Mouse (Mus musculus) embryo, embryonic 9.5 days (tissue): Measurements from ENCODE around the gene Cox14.
"Not testable (repeated sequence)": the region's sequence is repeated elsewhere in the genome, so short reads cannot be mapped to it uniquely, and the experiment has no call there.

Source experiments
- DNase-seq: peaks from one replicate; pipeline ENCODE4 v3.0.0-alpha.2; 2017; ENCODE audit errors: extremely low spot score

Gene Cox14

GRCm38 (mm10) chr15:99727039-99727438 lies 1.6 kb downstream of the Cox14 start:
- not testable (repeated sequence) for DNase-seq

- no peak for DNase-seq
These were observed 2.1 kb downstream of the Cox14 start for GRCm38 (mm10) chr15:99727525-99727924.

- DNase-seq, result no peak
These were observed 2.8 kb downstream of the Cox14 start for GRCm38 (mm10) chr15:99728211-99728610.

- no peak for DNase-seq
These were observed 3.8 kb downstream of the Cox14 start for GRCm38 (mm10) chr15:99729056-99729783.

- DNase-seq, result no peak
These were observed 5.7 kb downstream of the Cox14 start for GRCm38 (mm10) chr15:99731167-99731566.

- no peak for DNase-seq
These were observed 6.3 kb downstream of the Cox14 start for GRCm38 (mm10) chr15:99731678-99732077.

GRCm38 (mm10) chr15:99733186-99733585 lies 7.8 kb downstream of the Cox14 start:
- no peak for DNase-seq

- DNase-seq, result no peak
These were observed 10.2 kb downstream of the Cox14 start for GRCm38 (mm10) chr15:99735631-99736030.

- DNase-seq, result no peak
These were observed 11.3 kb downstream of the Cox14 start for GRCm38 (mm10) chr15:99736675-99737074.

- no peak for DNase-seq
These were observed 14.8 kb downstream of the Cox14 start for GRCm38 (mm10) chr15:99740229-99740628.

GRCm38 (mm10) chr15:99754204-99754603 lies 28.8 kb downstream of the Cox14 start:
- no peak for DNase-seq

GRCm38 (mm10) chr15:99767467-99767866 lies 42.0 kb downstream of the Cox14 start:
- no peak for DNase-seq

- DNase-seq, result no peak
These were observed 43.3 kb downstream of the Cox14 start for GRCm38 (mm10) chr15:99768761-99769160.

GRCm38 (mm10) chr15:99771004-99771500 lies 45.6 kb downstream of the Cox14 start:
- DNase-seq, result no peak

- DNase-seq, result peak; percentile 59
These were observed 46.3 kb downstream of the Cox14 start for GRCm38 (mm10) chr15:99771601-99772276.

- DNase-seq, result peak; percentile 95
These were observed 47.0 kb downstream of the Cox14 start for GRCm38 (mm10) chr15:99772277-99772880.

- DNase-seq, result not testable (repeated sequence)
These were observed 47.3 kb downstream of the Cox14 start, which contains the start of gene Cers5 for GRCm38 (mm10) chr15:99772881-99772924. Gene Cers5 (minus strand): TSS chr15:99772885.

GRCm38 (mm10) chr15:99772925-99773324 lies 47.5 kb downstream of the Cox14 start:
- no peak for DNase-seq
